7 mouse cellular contexts compared by ENCODE assay signal in the genomic region with DNA sequence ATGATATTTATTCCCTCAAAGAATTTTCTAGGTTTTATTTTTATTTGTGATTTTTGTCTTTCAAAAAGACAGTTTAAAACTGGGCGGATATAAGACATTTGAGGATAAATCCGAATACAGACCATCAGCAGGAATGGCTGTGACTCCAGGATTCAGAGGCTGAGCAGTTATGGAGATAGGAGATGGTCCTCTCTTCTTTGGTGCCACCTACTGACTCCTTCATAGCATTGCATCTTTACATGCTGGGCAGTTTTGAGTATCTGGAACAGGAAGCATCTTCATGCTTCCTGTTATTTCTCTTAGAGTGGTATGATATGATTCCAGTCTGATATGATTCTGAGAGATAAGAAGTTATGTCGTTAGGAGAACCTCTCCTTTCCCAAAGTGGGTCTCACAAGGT.
DNase-seq lines count a peak whose midpoint lies in the region; ATAC-seq lines count a peak whose summit lies in the region.

No protein-coding gene starts in this region.

- ATAC-seq in activated CD4-positive, CD25-positive, alpha-beta regulatory T cell, adult 4 months, result peak; percentile 57
- peak; percentile 44; the same call in 1 of the 2 replicates for ATAC-seq in embryonic facial prominence, embryonic 14.5 days (ENCODE audit: low read depth)
- ATAC-seq in kidney, embryonic 16.5 days (ENCODE audit: low FRiP score, low TSS enrichment), result 0 out of 2 replicates have a peak, but pooled peaks have one; percentile 46

- no peak overlapping the region for H3K4me2 ChIP-seq in embryonic facial prominence, embryonic 14.5 days (ENCODE audit: low read depth, low read length)
- H3K4me2 ChIP-seq in kidney, embryonic 16.5 days (replicated peaks; ENCODE audit: low read depth, low read length), result no peak overlapping the region

- H3K27ac ChIP-seq in embryonic facial prominence, embryonic 14.5 days (replicated peaks; ENCODE audit: low read depth, low read length), result no peak overlapping the region
- no peak overlapping the region for H3K27ac ChIP-seq in kidney, embryonic 16.5 days (ENCODE audit: low read length)

- H3K9me3 ChIP-seq in embryonic facial prominence, embryonic 14.5 days (ENCODE audit: control insufficient read depth, low read length), result no peaks in the 10 kb centered on the region
- peaks cover 4% of the 10 kb centered on the region; the same call in 1 of the 2 replicates for H3K9me3 ChIP-seq in kidney, embryonic 16.5 days (ENCODE audit: low read length)

- H3K36me3 ChIP-seq in embryonic facial prominence, embryonic 14.5 days (ENCODE audit: control insufficient read depth, insufficient read depth, low read length), result no peaks in the 10 kb centered on the region
- no peaks in the 10 kb centered on the region for H3K36me3 ChIP-seq in kidney, embryonic 16.5 days (ENCODE audit: insufficient read depth, low read length)

- WGBS in embryonic facial prominence, embryonic 14.5 days, result 12% methylated on average over 3 of the region's 3 CpGs
- 13% methylated on average over 3 of the region's 3 CpGs for WGBS in kidney, embryonic 16.5 days

- H3K9ac ChIP-seq in embryonic facial prominence, embryonic 14.5 days (ENCODE audit: low read depth, low read length), result no peak overlapping the region
- no peak overlapping the region for H3K9ac ChIP-seq in kidney, embryonic 16.5 days (replicated peaks; ENCODE audit: low read length)

- intact Hi-C loops in gastrocnemius, postnatal 36 days (cut with DNase I), result loop anchor here (2.0 kb wide), 1 partner anchor 324 kb away; no protein-coding TSS in a partner anchor

- H3K4me3 ChIP-seq in embryonic facial prominence, embryonic 14.5 days (ENCODE audit: low read depth, low read length), result no peak overlapping the region
- no peak overlapping the region for H3K4me3 ChIP-seq in kidney, embryonic 16.5 days (ENCODE audit: low read length)

- H3K4me1 ChIP-seq in embryonic facial prominence, embryonic 14.5 days (ENCODE audit: control insufficient read depth, insufficient read depth, low read length), result 0 out of 2 replicates have a peak, but pooled peaks cover 4% of the 10 kb centered on the region
- H3K4me1 ChIP-seq in kidney, embryonic 16.5 days (ENCODE audit: insufficient read depth, low read length), result 0 out of 2 replicates have a peak, but pooled peaks cover 4% of the 10 kb centered on the region

- DNase-seq in ovary, postnatal 14 days (ENCODE audit: low spot score), result peak; percentile 13
- no peak for DNase-seq in ovary, adult 18-20 months (ENCODE audit: low spot score)
- DNase-seq in embryonic facial prominence, embryonic 14.5 days (ENCODE audit: low spot score), result peak; percentile 68
- DNase-seq in naive thymus-derived CD4-positive, alpha-beta T cell, adult 2 months (ENCODE audit: low read depth), result peak; percentile 56
- no peak for DNase-seq in gastrocnemius, postnatal 36 days

- no peaks in the 10 kb centered on the region for H3K27me3 ChIP-seq in embryonic facial prominence, embryonic 14.5 days (replicated peaks; ENCODE audit: control insufficient read depth, insufficient read depth, low read length)
- no peaks in the 10 kb centered on the region for H3K27me3 ChIP-seq in kidney, embryonic 16.5 days (ENCODE audit: insufficient read depth, low read length)

Comparison
In these comparisons a context has a peak if more than half of its experiments do, and no peak if none do; other contexts are left out.
1. DNase-seq: peak in ovary, postnatal 14 days (single experiment), embryonic facial prominence, embryonic 14.5 days (single experiment) and naive thymus-derived CD4-positive, alpha-beta T cell, adult 2 months (single experiment); none in ovary, adult 18-20 months (single experiment) and gastrocnemius, postnatal 36 days (0 of 2).
2. Peak in every context shown above with its lines, with median percentiles within 50 percentile points of each other: ATAC-seq.